Mouse (Mus musculus) MEL (cell line): ENCODE results near the gene Mre11a. TPM values are rescaled to one million over a fixed set of nuclear protein-coding genes. Genes with fewer than 3 reads are reported as not detected.

ENCODE experiments used
- DNase-seq: peaks from one replicate; pipeline ENCODE4 v3.0.0; 2011; ENCODE audit warnings: low read depth, low spot score
- H3K27ac ChIP-seq: 2 replicates; pipeline ENCODE4 v1.5.1; 2012; ENCODE audit warnings: low read depth, mild to moderate bottlenecking, control low read depth, low read length, moderate library complexity; ENCODE audit not compliant: control insufficient read depth
- H3K27me3 ChIP-seq, 2 experiments: fragments of 150-350 bp in 1 of 2; sonication (generic) in 1 of 2; 2 replicates each; pipeline ENCODE4 v1.6.1; 2012; ENCODE audit warnings: low read length in 2 of 2, mild to moderate bottlenecking in 2 of 2, improper control_type of control experiment in 1 of 2, moderate library complexity in 1 of 2; ENCODE audit not compliant: insufficient read depth in 2 of 2, control insufficient read depth in 1 of 2
- H3K36me3 ChIP-seq, 2 experiments: 2 replicates each; pipeline ENCODE4 v1.6.1; 2012 to 2014; ENCODE audit warnings: low read length in 2 of 2, improper control_type of control experiment in 1 of 2, inconsistent platforms in 1 of 2, mild to moderate bottlenecking in 1 of 2; ENCODE audit not compliant: insufficient read depth in 2 of 2, control insufficient read depth in 1 of 2
- H3K4me1 ChIP-seq, 2 experiments: fragments of 150-350 bp in 1 of 2; sonication (generic) in 1 of 2; 2 replicates each; pipeline ENCODE4 v1.6.1; 2012; ENCODE audit warnings: low read length in 2 of 2, improper control_type of control experiment in 1 of 2, mild to moderate bottlenecking in 1 of 2; ENCODE audit not compliant: insufficient read depth in 2 of 2, control insufficient read depth in 1 of 2
- H3K4me3 ChIP-seq, 2 experiments: fragments of 150-350 bp in 1 of 2; sonication (generic) in 1 of 2; 2 replicates each; pipeline ENCODE4 v1.5.1; 2012; ENCODE audit warnings: low read depth in 2 of 2, low read length in 2 of 2, mild to moderate bottlenecking in 2 of 2, moderate library complexity in 2 of 2, control low read depth in 1 of 2, improper control_type of control experiment in 1 of 2; ENCODE audit not compliant: control insufficient read depth in 1 of 2, insufficient read depth in 1 of 2
- H3K79me2 ChIP-seq: 2 replicates; pipeline ENCODE4 v1.6.1; 2012; ENCODE audit warnings: mild to moderate bottlenecking, low read length, moderate library complexity; ENCODE audit not compliant: control insufficient read depth, poor library complexity, insufficient read depth
- H3K9ac ChIP-seq: 2 replicates; pipeline ENCODE4 v1.6.1; 2012; ENCODE audit warnings: low read depth, mild to moderate bottlenecking, control low read depth, low read length, moderate library complexity; ENCODE audit not compliant: control insufficient read depth, poor library complexity, severe bottlenecking
- H3K9me3 ChIP-seq: fragments of 150-350 bp; sonication (generic); replicated peaks from 2 replicates; pipeline ENCODE4 v1.6.1; 2012; ENCODE audit warnings: mild to moderate bottlenecking, low read length, improper control_type of control experiment, moderate library complexity; ENCODE audit not compliant: insufficient read depth
- CHD2 ChIP-seq: IDR thresholded peaks from 2 replicates; pipeline ENCODE4 v1.6.1; 2011; ENCODE audit warnings: low read length, improper control_type of control experiment
- CTCF ChIP-seq, 3 experiments: IDR thresholded peaks in 2 of 3; conservative IDR thresholded peaks in 1 of 3; 2 replicates each; pipeline ENCODE4 v1.5.1; 2011 to 2012; ENCODE audit warnings: low read length in 3 of 3, low read depth in 2 of 3, mild to moderate bottlenecking in 2 of 3, improper control_type of control experiment in 1 of 3, inconsistent platforms in 1 of 3, mixed read lengths in 1 of 3, moderate library complexity in 1 of 3; ENCODE audit not compliant: control insufficient read depth in 1 of 3, insufficient read depth in 1 of 3, poor library complexity in 1 of 3, severe bottlenecking in 1 of 3
- E2F4 ChIP-seq: IDR thresholded peaks from 2 replicates; pipeline ENCODE4 v1.6.1; 2011; ENCODE audit warnings: low read depth, low read length, improper control_type of control experiment, borderline replicate concordance
- GABPA ChIP-seq: IDR thresholded peaks from 2 replicates; pipeline ENCODE4 v1.6.1; 2012; ENCODE audit warnings: low read depth, mild to moderate bottlenecking, inconsistent platforms, low read length, improper control_type of control experiment, moderate library complexity
- GATA1 ChIP-seq: IDR thresholded peaks from 2 replicates; pipeline ENCODE4 v1.6.1; 2011; ENCODE audit warnings: low read depth, low read length, improper control_type of control experiment
- HCFC1 ChIP-seq: IDR thresholded peaks from 2 replicates; pipeline ENCODE4 v1.6.1; 2012; ENCODE audit warnings: low read depth, mild to moderate bottlenecking, inconsistent platforms, low read length, improper control_type of control experiment, moderate library complexity
- JUND ChIP-seq: IDR thresholded peaks from 2 replicates; pipeline ENCODE4 v1.6.1; 2011; ENCODE audit warnings: low read depth, mild to moderate bottlenecking, improper control_type of control experiment, low read length
- KAT2A ChIP-seq: conservative IDR thresholded peaks from 2 replicates; pipeline ENCODE4 v1.6.1; 2012; ENCODE audit warnings: low read depth, low read length, improper control_type of control experiment, inconsistent platforms
- MAFK ChIP-seq: IDR thresholded peaks from 2 replicates; pipeline ENCODE4 v1.6.1; 2011; ENCODE audit warnings: low read depth, mild to moderate bottlenecking, low read length, improper control_type of control experiment, borderline replicate concordance
- MAZ ChIP-seq: IDR thresholded peaks from 2 replicates; pipeline ENCODE4 v1.6.1; 2012; ENCODE audit warnings: low read depth, mild to moderate bottlenecking, inconsistent platforms, low read length, improper control_type of control experiment
- MEF2A ChIP-seq: IDR thresholded peaks from 2 replicates; pipeline ENCODE4 v1.6.1; 2014; ENCODE audit warnings: low read depth, mild to moderate bottlenecking, inconsistent platforms, low read length, improper control_type of control experiment; ENCODE audit not compliant: poor library complexity, insufficient replicate concordance, severe bottlenecking; ENCODE audit errors: extremely low read depth
- MYC ChIP-seq: IDR thresholded peaks from 2 replicates; pipeline ENCODE4 v1.6.1; 2011; ENCODE audit warnings: low read depth, mild to moderate bottlenecking, low read length, improper control_type of control experiment, moderate library complexity
- NRF1 ChIP-seq: IDR thresholded peaks from 2 replicates; pipeline ENCODE4 v1.6.1; 2014; ENCODE audit warnings: low read depth, mild to moderate bottlenecking, inconsistent platforms, low read length, improper control_type of control experiment, moderate library complexity; ENCODE audit not compliant: poor library complexity, insufficient read depth, severe bottlenecking
- POLR2A ChIP-seq, 2 experiments: IDR thresholded peaks; 2 replicates each; pipeline ENCODE4 v1.6.1; 2011 to 2012; ENCODE audit warnings: low read length in 2 of 2, mild to moderate bottlenecking in 2 of 2, control low read depth in 1 of 2, improper control_type of control experiment in 1 of 2, low read depth in 1 of 2, moderate library complexity in 1 of 2; ENCODE audit not compliant: control insufficient read depth in 1 of 2, insufficient read depth in 1 of 2, poor library complexity in 1 of 2
- POLR2AphosphoS2 ChIP-seq: IDR thresholded peaks from 2 replicates; pipeline ENCODE4 v1.6.1; 2011; ENCODE audit warnings: low read length, improper control_type of control experiment
- POLR2AphosphoS5 ChIP-seq: IDR thresholded peaks from 2 replicates; pipeline ENCODE4 v1.6.1; 2012; ENCODE audit warnings: low read depth, borderline replicate concordance, mild to moderate bottlenecking, inconsistent platforms, low read length, moderate library complexity, mixed read lengths
- RAD21 ChIP-seq: IDR thresholded peaks from 2 replicates; pipeline ENCODE4 v1.6.1; 2011; ENCODE audit warnings: mild to moderate bottlenecking, low read depth, low read length, improper control_type of control experiment
- RCOR1 ChIP-seq: IDR thresholded peaks from 2 replicates; pipeline ENCODE4 v1.6.1; 2012; ENCODE audit warnings: low read depth, mild to moderate bottlenecking, inconsistent platforms, low read length, improper control_type of control experiment
- SIN3A ChIP-seq: IDR thresholded peaks from 2 replicates; pipeline ENCODE4 v1.6.1; 2012; ENCODE audit warnings: low read length, improper control_type of control experiment, inconsistent platforms
- SMC3 ChIP-seq: IDR thresholded peaks from 2 replicates; pipeline ENCODE4 v1.6.1; 2011; ENCODE audit warnings: low read depth, low read length, improper control_type of control experiment
- TCF12 ChIP-seq: IDR thresholded peaks from 2 replicates; pipeline ENCODE4 v1.6.1; 2014; ENCODE audit warnings: low read depth, mild to moderate bottlenecking, inconsistent platforms, low read length, improper control_type of control experiment, moderate library complexity
- UBTF ChIP-seq: IDR thresholded peaks from 2 replicates; pipeline ENCODE4 v1.6.1; 2012; ENCODE audit warnings: low read depth, mild to moderate bottlenecking, inconsistent platforms, low read length, improper control_type of control experiment, moderate library complexity, borderline replicate concordance; ENCODE audit not compliant: insufficient read depth
- USF1 ChIP-seq: IDR thresholded peaks from 2 replicates; pipeline ENCODE4 v1.6.1; 2014; ENCODE audit warnings: low read depth, mild to moderate bottlenecking, inconsistent platforms, low read length, improper control_type of control experiment, moderate library complexity
- ZKSCAN1 ChIP-seq: IDR thresholded peaks from 2 replicates; pipeline ENCODE4 v1.6.1; 2012; ENCODE audit warnings: low read depth, mild to moderate bottlenecking, inconsistent platforms, low read length, improper control_type of control experiment, moderate library complexity
- ZMIZ1 ChIP-seq: IDR thresholded peaks from 2 replicates; pipeline ENCODE4 v1.6.1; 2012; ENCODE audit warnings: low read depth, mild to moderate bottlenecking, inconsistent platforms, low read length, improper control_type of control experiment, moderate library complexity
- polyA plus RNA-seq, 2 experiments: library from polyadenylated mRNA; stranded (reverse) in 1 of 2; unstranded in 1 of 2; fragments of >175 nt in 1 of 2; fragments of >200 nt in 1 of 2; gene quantifications; 2 replicates each; pipeline versions ENCODE4 v1.2.1 to v1.2.4; 2012; ENCODE audit warnings: low replicate concordance in 2 of 2, low read depth in 1 of 2; ENCODE audit not compliant: insufficient read length in 2 of 2, insufficient read depth in 1 of 2, missing spikeins in 1 of 2
- total RNA-seq: library from RNA; depleted of rRNA; stranded (reverse); fragments of 300-350 nt; gene quantifications from 2 replicates; pipeline ENCODE4 v1.2.3, GENCODE M21; 2012

Mre11a gene
- total and polyA plus RNA-seq, 3 experiments, result 88.1 to 288 (median 113) TPM

DNA sequence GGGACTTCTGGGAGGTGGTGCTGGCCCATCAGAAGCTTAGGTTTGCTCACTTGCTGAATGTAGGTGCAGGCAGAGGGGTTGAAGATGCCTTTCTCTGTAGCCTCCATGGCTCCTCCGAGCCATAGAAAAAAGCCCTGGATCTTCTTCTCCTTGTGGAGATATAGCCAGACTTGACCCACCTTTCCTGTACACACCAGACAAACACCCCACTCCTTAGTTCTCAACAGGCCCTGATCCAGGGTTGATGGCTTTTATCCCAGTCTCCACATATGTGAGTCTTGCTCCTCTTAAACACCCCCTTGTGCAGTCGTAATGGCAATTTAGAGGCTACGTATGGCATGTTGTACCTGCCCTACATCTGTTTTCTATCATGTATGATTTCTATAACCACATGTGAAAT is 78.7 kb downstream of the Mre11a start:
- H3K27me3 ChIP-seq, result peaks cover 0 to 11% of the 10 kb centered on the region in 2 experiments; a peak in 2 of 4 replicates
- no peak for DNase-seq
- no peaks in the 10 kb centered on the region for H3K9me3 ChIP-seq
- peaks cover 0 to 6% of the 10 kb centered on the region in 2 experiments; a peak in 3 of 4 replicates for H3K4me1 ChIP-seq
- no peak overlapping the region for H3K27ac ChIP-seq
- no peaks in the 10 kb centered on the region for H3K79me2 ChIP-seq
- no peak overlapping the region for H3K9ac ChIP-seq
- no peak overlapping the region for H3K4me3 ChIP-seq
- peaks cover 0 to 2% of the 10 kb centered on the region in 2 experiments; a peak in 1 of 4 replicates for H3K36me3 ChIP-seq
- no peak for TF ChIP-seq E2F4
- no peak for TF ChIP-seq NRF1
- no peak for TF ChIP-seq ZMIZ1
- no peak for TF ChIP-seq SIN3A
- no peak for TF ChIP-seq GATA1
- no peak for TF ChIP-seq MYC
- TF ChIP-seq MEF2A, result no peak
- no peak for TF ChIP-seq POLR2AphosphoS2
- TF ChIP-seq KAT2A, result no peak
- no peak for TF ChIP-seq MAFK
- no peak for TF ChIP-seq TCF12
- TF ChIP-seq POLR2A (IDR thresholded peaks at IDR 0.05; ENCODE audit: control insufficient read depth in 1 of 2, insufficient read depth in 1 of 2, low read depth in 1 of 2, low read length in 2 of 2, poor library complexity in 1 of 2), result no peak
- no peak for TF ChIP-seq JUND

DNA sequence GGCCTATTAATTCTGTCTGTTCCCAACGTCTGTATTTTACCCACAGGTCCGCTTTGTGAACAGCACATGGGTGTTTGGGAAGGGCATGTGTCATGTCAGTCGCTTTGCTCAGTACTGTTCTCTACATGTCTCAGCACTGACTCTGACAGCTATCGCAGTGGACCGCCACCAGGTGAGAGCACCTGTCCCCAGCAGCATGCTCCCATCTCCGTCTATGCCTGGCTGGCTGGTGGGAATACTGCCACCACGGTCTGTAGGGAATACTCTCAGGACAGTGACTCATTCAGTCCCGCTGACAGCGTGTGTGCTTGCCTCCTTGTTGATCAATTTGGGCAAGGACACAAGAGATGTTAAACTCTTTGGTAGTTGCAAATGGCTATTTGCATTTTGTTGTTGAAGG is 80.3 kb downstream of the Mre11a start:
- Histone ChIP-seq H3K4me1 (no peaks in the 10 kb centered on the region), H3K36me3 (no peaks in the 10 kb centered on the region), H3K79me2 (no peaks in the 10 kb centered on the region), H3K27ac (no peak overlapping the region), H3K9me3 (no peaks in the 10 kb centered on the region)
- no peak for TF ChIP-seq POLR2A (IDR thresholded peaks at IDR 0.05; ENCODE audit: control insufficient read depth in 1 of 2, insufficient read depth in 1 of 2, low read depth in 1 of 2, low read length in 2 of 2, poor library complexity in 1 of 2)
- no peak; the same call in 1 of the 2 replicates for TF ChIP-seq POLR2AphosphoS5
- TF ChIP-seq CTCF (IDR thresholded peaks at IDR 0.05 in 2 of 3, conservative IDR thresholded peaks at IDR 0.05 in 1 of 3; ENCODE audit: control insufficient read depth in 1 of 3, insufficient read depth in 1 of 3, low read depth in 2 of 3, low read length in 3 of 3, poor library complexity in 1 of 3, severe bottlenecking in 1 of 3), result no peak
- no peak for TF ChIP-seq MAZ
- no peak for TF ChIP-seq MEF2A
- no peak for TF ChIP-seq GABPA
- no peak for TF ChIP-seq HCFC1
- TF ChIP-seq ZKSCAN1, result no peak
- no peak for TF ChIP-seq KAT2A
- TF ChIP-seq NRF1, result no peak
- TF ChIP-seq CHD2, result no peak
- TF ChIP-seq E2F4, result no peak
- no peak for TF ChIP-seq GATA1
- TF ChIP-seq RAD21, result no peak
- no peak for TF ChIP-seq RCOR1
- TF ChIP-seq SIN3A, result no peak
- TF ChIP-seq SMC3, result no peak
- TF ChIP-seq UBTF, result no peak
- no peak for TF ChIP-seq USF1
- TF ChIP-seq, all 39 proteins: peak for 0
- no peak for DNase-seq
- Histone ChIP-seq H3K4me3 (no peak overlapping the region), H3K9ac (no peak overlapping the region), H3K27me3 (peaks cover 4 to 14% of the 10 kb centered on the region in 2 experiments; a peak in 3 of 4 replicates)
